Mouse (Mus musculus) thymus, adult 2 months (tissue): ENCODE measurements around the gene Gm17651.

Source experiments
- CTCF ChIP-seq: fragments of 200-500 bp; IDR thresholded peaks from 2 replicates; pipeline ENCODE4 v1.5.1; 2012; ENCODE audit warnings: mild to moderate bottlenecking, control low read depth, low read length, moderate library complexity, borderline replicate concordance; ENCODE audit not compliant: control insufficient read depth, poor library complexity, insufficient read depth; ENCODE audit errors: extremely low read depth
- POLR2A ChIP-seq: fragments of 200-500 bp; IDR thresholded peaks from 2 replicates; pipeline ENCODE4 v1.6.1; 2012; ENCODE audit warnings: mild to moderate bottlenecking, low read length, control low read depth, moderate library complexity; ENCODE audit not compliant: control insufficient read depth, poor library complexity, insufficient read depth; ENCODE audit errors: extremely low read depth

GRCm38 (mm10) chr3:97649022-97649421 is 25.5 kb downstream of the Gm17651 start:
- TF ChIP-seq CTCF (no peak), POLR2A (no peak)
